Mouse (Mus musculus) small intestine, adult 2 months (tissue): Measurements from ENCODE around the gene Trhde.

Experiments
- CTCF ChIP-seq: fragments of 200-500 bp; IDR thresholded peaks from 2 replicates; pipeline ENCODE4 v1.5.1; 2012; ENCODE audit warnings: low read depth, mild to moderate bottlenecking, control low read depth, inconsistent platforms, low read length, moderate library complexity, mixed read lengths; ENCODE audit not compliant: insufficient replicate concordance, insufficient read length; ENCODE audit errors: extremely low read depth
- POLR2A ChIP-seq: fragments of 200-500 bp; IDR thresholded peaks from 2 replicates; pipeline ENCODE4 v1.6.1; 2012; ENCODE audit warnings: low read depth, mild to moderate bottlenecking, control low read depth, inconsistent platforms, low read length, moderate library complexity

DNA sequence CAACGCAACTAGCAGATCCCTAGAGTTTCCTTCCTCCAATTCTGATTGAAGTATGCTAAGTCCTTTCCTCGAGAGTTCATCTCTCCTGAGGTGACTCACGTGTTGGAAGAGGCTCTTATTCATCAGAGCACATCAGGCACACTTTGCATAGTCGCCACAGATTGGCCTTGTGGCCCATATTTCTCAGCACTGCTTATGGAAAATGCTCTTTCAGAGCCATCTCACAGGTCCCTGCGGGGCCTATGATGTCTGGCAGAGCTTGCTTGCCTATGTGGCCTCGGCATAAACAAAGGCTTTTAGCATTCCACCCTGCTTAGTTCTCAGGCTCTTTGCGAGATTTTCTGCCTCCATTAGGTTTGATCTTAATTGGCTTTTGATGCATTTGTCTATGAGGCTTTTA lies 396.8 kb downstream of the Trhde start:
- TF ChIP-seq POLR2A, result no peak
- TF ChIP-seq CTCF, result no peak
